Mouse (Mus musculus): Measurements from ENCODE around the gene Tnpo1.

Gene Tnpo1

DNA sequence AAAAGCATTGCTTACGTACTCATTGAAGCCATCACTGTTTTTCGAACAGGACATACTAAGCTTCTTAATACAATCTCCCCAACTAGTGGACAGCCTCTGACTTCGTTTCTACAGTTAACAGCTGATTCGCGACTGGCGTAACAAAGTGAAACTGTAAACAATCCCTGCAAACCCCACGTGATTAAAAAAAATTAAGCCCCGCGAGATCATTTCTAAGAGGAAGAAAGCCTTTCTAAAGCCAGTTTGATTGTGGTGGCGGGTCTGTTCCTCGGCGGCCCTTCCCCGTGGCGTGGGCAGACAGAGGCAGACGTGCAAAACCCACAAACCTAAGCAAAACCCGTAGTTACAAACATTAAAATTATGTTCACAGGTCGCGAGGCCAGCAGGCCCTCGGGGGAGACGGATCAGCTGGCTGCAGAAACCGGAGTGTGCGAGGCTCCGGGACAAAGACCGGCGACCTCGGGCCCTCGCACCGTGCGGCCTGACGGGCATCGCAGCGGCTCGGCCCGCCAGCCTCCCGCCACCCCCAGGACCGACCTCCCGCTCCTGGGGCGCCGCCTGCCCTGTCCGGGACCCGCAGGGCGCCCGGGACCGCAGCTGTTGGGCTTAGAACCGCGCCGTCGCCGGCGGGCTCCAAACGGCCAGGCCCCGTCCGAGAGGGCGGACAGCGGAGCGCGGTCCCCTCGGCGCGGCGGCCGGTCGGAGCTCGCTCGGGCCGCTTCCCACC, 535 bp downstream of the Tnpo1 start:
- DNase-seq (ENCODE audit: low read depth, low spot score) = peak; percentile 89

DNA sequence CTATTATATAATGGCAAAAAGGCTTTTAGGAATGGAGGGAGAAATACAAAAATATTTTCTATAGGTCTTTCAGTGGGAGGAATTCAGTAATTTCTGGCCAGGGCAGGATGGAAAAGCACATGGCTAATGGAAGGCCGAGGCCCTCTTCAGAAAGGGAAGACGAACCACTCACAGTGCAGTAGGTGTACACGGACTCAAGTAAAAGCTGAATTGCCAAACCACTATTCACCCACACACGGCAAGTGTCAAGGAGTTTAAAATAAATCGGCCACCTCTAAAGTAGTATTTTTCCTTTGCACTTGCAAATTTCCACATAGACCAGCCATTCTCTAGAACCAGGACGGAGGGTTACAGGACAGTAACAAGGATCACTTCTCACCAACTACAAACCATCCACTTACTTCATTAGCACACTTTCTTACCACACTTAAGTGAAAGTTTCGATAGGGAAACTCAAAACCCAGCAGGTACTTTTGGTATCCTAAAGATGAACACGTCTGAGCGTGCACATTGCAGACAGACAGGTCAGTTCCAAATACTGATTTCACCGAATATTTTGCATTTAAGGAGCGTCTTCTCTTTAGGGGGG, 1.2 kb downstream of the Tnpo1 start:
- no peak for DNase-seq (ENCODE audit: low read depth, low spot score)

DNA sequence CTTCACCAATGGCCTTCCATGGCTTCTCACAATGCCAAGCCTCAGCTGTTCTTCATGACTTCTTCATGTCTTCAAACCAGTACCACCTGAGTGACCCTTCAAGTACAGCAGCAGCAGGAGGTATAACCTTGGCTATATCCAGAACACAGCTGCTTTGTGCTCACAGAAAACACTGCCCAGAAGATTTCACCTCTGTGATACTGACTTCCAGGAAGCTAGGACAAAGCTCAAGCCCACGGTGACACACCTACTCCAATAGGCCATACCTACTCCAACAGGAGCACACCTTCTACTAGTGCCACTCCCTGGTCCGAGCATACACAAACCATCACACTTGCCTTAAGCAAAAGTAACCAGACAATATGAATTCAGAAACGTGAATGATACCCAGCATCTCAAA, 3.4 kb downstream of the Tnpo1 start:
- no peak for DNase-seq (ENCODE audit: low read depth, low spot score)

DNA sequence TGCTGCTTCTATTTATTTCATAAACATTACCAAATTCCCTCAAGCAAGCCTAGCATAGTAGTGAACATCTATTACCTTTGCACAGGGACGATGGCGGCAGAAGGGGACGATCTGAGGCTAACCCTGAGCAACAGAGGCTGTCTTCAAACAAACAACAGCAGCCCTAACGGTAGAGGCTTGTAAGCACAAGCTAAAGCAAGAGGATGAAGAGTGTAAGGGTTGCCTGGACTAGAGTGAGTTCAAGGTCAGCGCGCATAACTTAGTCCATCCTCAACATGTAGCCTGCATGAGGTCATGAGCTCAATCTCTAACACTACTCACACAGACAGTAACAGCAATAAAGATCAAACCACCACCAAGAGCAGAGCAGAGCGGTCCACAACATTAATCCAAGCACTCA, 4.9 kb downstream of the Tnpo1 start:
- DNase-seq (ENCODE audit: low read depth, low spot score) = no peak

GRCm38 (mm10) chr13:98920300-98920699, 5.9 kb downstream of the Tnpo1 start:
- DNase-seq (ENCODE audit: low read depth, low spot score) = no peak

DNA sequence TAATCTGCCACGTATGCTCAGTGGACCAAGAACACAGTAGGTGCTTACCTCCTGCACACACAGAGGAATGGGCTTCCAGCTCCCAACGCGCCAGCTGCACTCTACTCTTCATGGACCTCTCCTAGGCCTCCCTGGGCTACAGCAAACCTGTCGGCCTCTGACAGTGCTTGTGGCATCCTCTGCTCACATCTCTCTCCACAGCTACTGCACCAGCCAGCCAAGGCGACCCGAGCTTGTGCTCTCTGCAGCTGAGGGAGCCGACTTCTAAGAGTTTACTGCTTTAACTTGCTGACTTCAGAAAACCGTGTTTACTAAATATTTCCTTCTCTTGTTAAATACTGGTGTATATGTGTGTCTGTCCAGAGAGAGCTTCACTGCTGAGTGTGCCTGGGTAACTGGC, 6.5 kb downstream of the Tnpo1 start:
- DNase-seq (ENCODE audit: low read depth, low spot score) = no peak

GRCm38 (mm10) chr13:98917851-98918250, 8.3 kb downstream of the Tnpo1 start:
- DNase-seq (ENCODE audit: low read depth, low spot score) = no peak

DNA sequence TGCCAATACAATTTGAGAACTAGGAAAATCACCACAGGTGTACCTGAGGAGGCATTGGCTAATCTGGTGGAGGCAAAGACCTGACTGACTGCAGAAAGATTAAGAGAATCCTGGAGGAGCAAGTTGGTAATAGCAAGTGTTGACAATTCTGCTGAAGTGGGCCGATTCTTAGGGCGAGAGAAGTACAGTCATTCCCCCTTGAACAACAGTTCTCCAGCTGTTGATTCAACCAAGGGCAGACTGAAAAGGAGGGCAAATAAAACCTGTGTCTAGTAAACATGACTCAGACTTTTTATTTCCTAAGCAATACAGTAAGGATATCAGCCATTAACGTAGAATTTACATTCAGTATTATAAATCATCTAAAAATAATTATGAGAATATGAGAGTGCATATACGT, 10.6 kb downstream of the Tnpo1 start:
- no peak for DNase-seq (ENCODE audit: low read depth, low spot score)

- no peak for DNase-seq (ENCODE audit: low read depth, low spot score)
These were observed 11.4 kb downstream of the Tnpo1 start for GRCm38 (mm10) chr13:98914844-98915212.

- DNase-seq (ENCODE audit: low read depth, low spot score) = no peak
These were observed 12.0 kb downstream of the Tnpo1 start for GRCm38 (mm10) chr13:98914010-98914843.

DNA sequence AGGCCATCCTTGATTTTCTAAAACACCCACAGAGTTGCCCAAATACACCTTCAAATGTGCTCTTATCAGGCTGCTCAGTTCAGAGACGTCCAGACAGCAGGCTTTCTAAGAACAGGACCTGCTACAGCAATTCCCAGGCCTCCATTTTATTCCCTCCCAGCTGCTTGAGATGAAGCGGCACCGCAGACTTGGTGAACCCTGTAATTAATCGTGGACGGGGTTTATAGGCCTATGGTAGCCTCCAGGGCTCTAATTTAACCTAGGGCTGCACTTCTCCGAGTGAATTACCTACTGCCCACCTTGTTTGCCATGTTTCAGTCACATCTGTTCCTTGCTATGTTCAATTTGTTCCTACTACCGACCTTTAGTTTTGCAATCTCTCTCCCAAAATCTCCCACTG, 13.0 kb downstream of the Tnpo1 start:
- no peak for DNase-seq (ENCODE audit: low read depth, low spot score)

- peak; percentile 63 for DNase-seq (ENCODE audit: low read depth, low spot score)
These were observed 13.6 kb downstream of the Tnpo1 start for GRCm38 (mm10) chr13:98912602-98913001.

GRCm38 (mm10) chr13:98910801-98911200, 15.4 kb downstream of the Tnpo1 start:
- DNase-seq (ENCODE audit: low read depth, low spot score) = no peak

- DNase-seq (ENCODE audit: low read depth, low spot score) = no peak
These were observed 21.6 kb downstream of the Tnpo1 start for GRCm38 (mm10) chr13:98904608-98905007.

DNA sequence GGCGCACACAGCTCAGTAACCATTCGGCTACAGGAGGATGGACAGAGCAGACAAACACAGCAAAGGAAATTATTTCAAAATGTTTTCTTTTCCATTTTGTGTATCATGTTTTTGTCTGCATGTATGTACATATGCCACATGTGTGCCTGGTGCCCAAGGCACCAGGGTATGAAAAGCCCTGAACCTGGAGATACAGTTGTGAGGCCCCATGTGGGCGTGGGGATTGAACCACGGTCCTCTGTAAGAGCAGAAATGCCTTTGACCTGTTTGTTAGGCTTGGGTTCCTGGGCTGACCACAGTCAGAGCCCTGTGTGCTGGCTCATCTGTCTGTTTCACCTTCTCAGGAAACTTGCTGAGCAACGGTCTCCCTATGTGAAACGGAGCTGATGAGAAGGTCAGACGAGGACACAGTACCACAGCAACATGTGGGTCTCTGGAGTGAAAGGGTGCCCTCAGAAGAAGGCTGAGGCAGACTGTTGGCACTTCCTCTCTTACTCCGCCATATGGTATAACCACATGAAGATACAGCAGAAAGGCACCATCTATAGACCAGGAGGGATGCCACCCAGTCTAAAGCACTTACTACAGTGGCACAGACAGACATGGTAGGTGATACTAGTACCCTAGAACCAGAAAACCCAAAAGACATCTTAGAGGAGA, 23.7 kb downstream of the Tnpo1 start:
- DNase-seq (ENCODE audit: low read depth, low spot score) = no peak

DNA sequence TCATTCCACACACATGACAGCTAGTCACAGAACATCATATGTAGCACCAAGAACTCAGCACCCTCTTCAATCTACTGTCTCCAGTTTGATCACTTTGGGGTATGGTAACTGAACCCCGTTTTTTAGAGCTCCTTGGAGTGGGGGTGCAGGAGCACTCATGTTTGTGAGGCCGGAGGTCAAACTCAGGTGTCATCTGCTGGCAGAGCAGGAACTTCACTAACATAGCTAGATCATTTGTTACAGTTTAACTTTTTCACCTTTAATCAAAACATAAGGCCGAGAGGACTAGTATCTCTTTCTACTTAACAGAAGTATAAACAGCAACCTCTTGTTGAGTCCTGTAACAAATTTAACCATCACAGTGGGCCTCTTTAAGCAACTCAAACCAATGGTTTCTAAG, 26.6 kb downstream of the Tnpo1 start:
- DNase-seq (ENCODE audit: low read depth, low spot score) = no peak

GRCm38 (mm10) chr13:98897577-98897976, 28.6 kb downstream of the Tnpo1 start:
- no peak for DNase-seq (ENCODE audit: low read depth, low spot score)

DNA sequence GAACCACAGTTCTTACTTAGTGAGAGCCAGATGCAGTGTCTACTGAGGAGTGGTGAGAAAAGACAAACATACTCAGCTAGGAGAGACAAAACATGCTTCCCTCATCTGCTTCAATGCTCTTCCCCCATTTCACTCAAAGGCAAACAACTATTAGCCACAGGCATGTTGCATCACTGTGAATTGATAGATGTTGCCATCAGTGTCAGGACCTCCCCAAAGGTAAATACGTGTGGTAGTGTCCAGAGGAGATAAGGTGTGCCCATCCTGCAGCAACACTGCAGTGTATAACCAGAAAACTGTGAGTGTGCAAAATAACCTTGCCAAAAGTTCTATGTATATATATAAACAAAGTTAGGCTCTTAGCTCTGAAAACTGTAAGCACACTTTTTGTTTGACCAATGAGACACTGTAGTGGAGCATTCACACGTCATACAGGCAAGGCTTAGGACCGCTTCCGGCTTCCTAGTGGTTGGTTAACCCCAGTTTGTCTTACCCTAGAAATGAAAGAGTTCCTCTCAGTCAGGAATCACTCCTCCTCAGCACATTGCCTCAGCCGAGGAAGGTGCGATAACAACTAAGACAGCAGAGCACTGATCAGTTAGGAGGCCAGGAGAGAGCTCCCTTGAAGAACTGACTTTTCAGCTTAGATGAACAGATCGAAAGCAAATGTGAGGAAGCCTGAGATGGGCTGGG, 29.6 kb downstream of the Tnpo1 start:
- no peak for DNase-seq (ENCODE audit: low read depth, low spot score)

- no peak for DNase-seq (ENCODE audit: low read depth, low spot score)
These were observed 30.2 kb downstream of the Tnpo1 start for GRCm38 (mm10) chr13:98896013-98896412.

DNA sequence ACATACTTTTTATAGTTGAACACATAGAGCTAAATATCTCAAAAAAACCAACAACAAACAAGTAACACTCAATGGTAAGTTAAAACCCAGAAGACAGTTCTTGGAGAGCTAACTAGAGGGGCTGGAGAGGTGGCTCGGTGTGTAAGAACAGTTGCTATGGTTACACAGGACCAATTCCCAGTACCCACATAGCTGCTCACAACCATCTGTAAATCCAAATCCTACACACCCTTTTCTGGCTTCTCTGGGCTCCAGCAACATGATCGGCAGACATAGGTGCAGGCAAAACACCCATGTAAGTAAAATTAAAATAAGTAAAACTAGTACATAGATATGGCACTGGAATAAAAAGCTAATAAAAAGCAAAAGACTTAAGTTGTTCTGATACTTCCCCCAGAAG, 31.3 kb downstream of the Tnpo1 start:
- DNase-seq (ENCODE audit: low read depth, low spot score) = no peak

DNA sequence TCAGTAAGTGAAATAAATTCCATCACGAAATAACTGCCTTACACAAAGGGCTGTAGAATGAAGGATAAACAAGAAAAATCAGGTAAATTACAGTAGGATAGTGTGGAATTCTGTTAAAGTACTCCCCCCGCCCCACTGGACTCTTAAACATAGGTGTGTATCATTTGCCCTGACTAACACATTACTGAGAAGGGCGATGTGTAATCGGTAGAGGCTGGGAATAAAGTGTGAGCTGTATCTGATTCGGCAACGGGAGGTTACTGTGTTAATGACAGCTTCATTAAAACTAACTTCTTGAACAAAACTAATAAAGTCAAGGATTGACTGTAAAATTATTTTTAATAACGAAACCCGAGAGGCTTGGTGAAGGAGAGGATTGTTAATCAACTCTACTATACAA, 34.7 kb downstream of the Tnpo1 start:
- DNase-seq (ENCODE audit: low read depth, low spot score) = peak; percentile 41

- peak; percentile 88 for DNase-seq (ENCODE audit: low read depth, low spot score)
These were observed 35.3 kb downstream of the Tnpo1 start for GRCm38 (mm10) chr13:98890871-98891219.

All from A20 (cell line).